Mouse (Mus musculus) midbrain, embryonic 15.5 days (tissue): ENCODE results near the gene Gm49325. TPM values are rescaled to one million over a fixed set of nuclear protein-coding genes. Genes with fewer than 3 reads are reported as not detected.
"Not testable (repeated sequence)": the region's sequence is repeated elsewhere in the genome, so short reads cannot be mapped to it uniquely, and the experiment has no call there.

Source experiments
- ATAC-seq: fragments of 200-750 bp; cut with Nextera tagmentation; replicated peaks from 2 replicates; pipeline ENCODE4 v1.8.0; 2017; ENCODE audit warnings: moderate TSS enrichment
- H3K27ac ChIP-seq: fragments of 300-500 bp; sonication (generic); 2 replicates; pipeline ENCODE4 v1.5.1; 2015; ENCODE audit warnings: mild to moderate bottlenecking, inconsistent platforms
- H3K27me3 ChIP-seq: fragments of 300-500 bp; sonication (generic); replicated peaks from 2 replicates; pipeline ENCODE4 v1.6.1; 2015; ENCODE audit warnings: inconsistent platforms
- H3K36me3 ChIP-seq: fragments of 300-500 bp; sonication (generic); replicated peaks from 2 replicates; pipeline ENCODE4 v1.6.1; 2015; ENCODE audit warnings: inconsistent platforms
- H3K4me1 ChIP-seq: fragments of 300-500 bp; sonication (generic); 2 replicates; pipeline ENCODE4 v1.6.1; 2015; ENCODE audit warnings: inconsistent platforms
- H3K4me2 ChIP-seq: fragments of 300-500 bp; sonication (generic); 2 replicates; pipeline ENCODE4 v1.6.1; 2015; ENCODE audit warnings: inconsistent platforms, mild to moderate bottlenecking, moderate library complexity
- H3K4me3 ChIP-seq: fragments of 300-500 bp; sonication (generic); 2 replicates; pipeline ENCODE4 v1.5.1; 2015; ENCODE audit warnings: mild to moderate bottlenecking, inconsistent platforms
- H3K9ac ChIP-seq: fragments of 300-500 bp; sonication (generic); 2 replicates; pipeline ENCODE4 v1.6.1; 2015; ENCODE audit warnings: mild to moderate bottlenecking, inconsistent platforms
- H3K9me3 ChIP-seq: fragments of 300-500 bp; sonication (generic); 2 replicates; pipeline ENCODE4 v1.6.1; 2016; ENCODE audit warnings: inconsistent platforms
- WGBS: fragments of 180-500 bp; shearing (Covaris S2); methylation state at CpG from one replicate; pipeline ENCODE4 v1.1.7; 2015; ENCODE audit warnings: mixed read lengths; 5-methylcytosine and 5-hydroxymethylcytosine counted together
- microRNA counts: library from miRNA; unstranded; fragments of <30 nt; microRNA quantifications from one replicate; lab custom pipeline; 2016
- microRNA-seq: library from miRNA; unstranded; fragments of <30 nt; microRNA quantifications from one replicate; pipeline ENCODE4, GENCODE M21; 2016
- polyA plus RNA-seq: library from polyadenylated mRNA; unstranded; fragments of >200 nt; fragmentation: Nextera tagmentation; extraction: Ambion mirVana; gene quantifications from 2 replicates; pipeline ENCODE4 v1.2.1, GENCODE M21; 2015

Gene Gm49325
- polyA plus RNA-seq, 1 experiment from 2014 or later = not detected

DNA sequence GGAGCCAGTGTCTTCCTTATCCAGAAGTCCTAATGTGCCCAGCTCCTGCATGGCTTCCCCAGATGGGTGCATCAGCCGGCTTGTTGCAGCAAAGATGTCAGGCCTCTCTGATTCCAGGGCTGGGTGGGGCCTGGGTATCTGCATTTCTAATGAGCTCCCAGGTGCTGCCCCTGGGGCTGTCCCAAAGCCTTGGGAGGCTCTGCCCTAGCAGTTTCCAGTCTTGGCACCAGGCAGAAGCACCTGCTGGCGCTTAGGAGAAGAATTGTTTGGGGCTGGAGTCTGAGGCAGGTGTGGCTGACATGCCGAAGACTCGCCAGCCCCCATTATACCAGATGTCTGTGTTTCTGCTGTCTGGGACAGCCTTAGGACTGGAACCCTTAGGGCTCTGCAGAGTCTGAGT, 64.7 kb downstream of the Gm49325 start:
- Histone ChIP-seq H3K36me3 (no peaks in the 10 kb centered on the region), H3K27ac (no peak overlapping the region), H3K9ac (no peak overlapping the region), H3K9me3 (no peaks in the 10 kb centered on the region), H3K4me1 (no peaks in the 10 kb centered on the region), H3K27me3 (no peaks in the 10 kb centered on the region), H3K4me2 (no peak overlapping the region), H3K4me3 (no peak overlapping the region)
- WGBS = 86% methylated on average over 4 of the region's 4 CpGs
- ATAC-seq = no peak

GRCm38 (mm10) chr10:77671519-77671918, 65.5 kb downstream of the Gm49325 start:
- H3K36me3 ChIP-seq = no peaks in the 10 kb centered on the region
- H3K27ac ChIP-seq = no peak overlapping the region
- H3K27me3 ChIP-seq = no peaks in the 10 kb centered on the region
- no peaks in the 10 kb centered on the region for H3K9me3 ChIP-seq
- H3K4me1 ChIP-seq = no peaks in the 10 kb centered on the region
- no peak overlapping the region for H3K9ac ChIP-seq
- ATAC-seq = no peak
- H3K4me3 ChIP-seq = no peak overlapping the region
- 86% methylated on average over 4 of the region's 4 CpGs for WGBS
- no peak overlapping the region for H3K4me2 ChIP-seq

- 57% methylated on average over 13 of the region's 13 CpGs for WGBS
- peaks cover 14% of the 10 kb centered on the region for H3K4me1 ChIP-seq
- no peak overlapping the region for H3K27ac ChIP-seq
- H3K4me3 ChIP-seq = no peak overlapping the region
- no peaks in the 10 kb centered on the region for H3K9me3 ChIP-seq
- no peak for ATAC-seq
- H3K27me3 ChIP-seq = peaks cover 18% of the 10 kb centered on the region
- no peak overlapping the region for H3K9ac ChIP-seq
- no peaks in the 10 kb centered on the region for H3K36me3 ChIP-seq
- H3K4me2 ChIP-seq = no peak overlapping the region
Measured at GRCm38 (mm10) chr10:77673765-77674164, 67.8 kb downstream of the Gm49325 start.

DNA sequence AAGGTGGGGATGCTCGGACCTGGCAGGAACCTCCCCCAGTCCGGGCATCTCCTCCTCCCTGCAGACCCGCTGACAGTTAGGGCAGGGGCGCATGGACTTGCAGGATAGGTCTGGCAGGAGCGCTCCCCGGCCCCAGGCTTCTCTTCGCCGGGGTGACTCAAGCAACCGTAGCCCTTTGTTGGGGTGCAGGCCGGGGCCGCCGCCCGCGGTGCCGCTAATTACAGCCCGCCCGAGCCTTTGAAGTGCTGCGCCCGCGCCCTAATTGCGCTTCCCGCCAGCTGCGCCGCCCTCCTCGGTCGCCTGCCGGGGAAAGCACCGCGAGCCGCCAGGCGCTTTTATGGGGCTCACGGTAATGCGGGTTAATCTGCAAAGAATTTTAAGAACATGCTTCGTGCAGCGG, 71.6 kb downstream of the Gm49325 start:
- Histone ChIP-seq H3K9ac (no peak overlapping the region), H3K4me2 (peak overlapping the region; percentile 68), H3K4me3 (peak overlapping the region; percentile 33), H3K27ac (no peak overlapping the region), H3K36me3 (no peaks in the 10 kb centered on the region), H3K9me3 (no peaks in the 10 kb centered on the region), H3K27me3 (peaks cover 21% of the 10 kb centered on the region), H3K4me1 (peaks cover 14% of the 10 kb centered on the region)
- ATAC-seq = peak; percentile 52
- WGBS = 0% methylated on average over 34 of the region's 35 CpGs

GRCm38 (mm10) chr10:77682994-77683393, 77.0 kb downstream of the Gm49325 start:
- Histone ChIP-seq H3K27me3 (peaks cover 19% of the 10 kb centered on the region), H3K27ac (no peak overlapping the region), H3K9me3 (no peaks in the 10 kb centered on the region), H3K4me1 (peaks cover 16% of the 10 kb centered on the region), H3K4me3 (no peak overlapping the region), H3K9ac (no peak overlapping the region), H3K4me2 (no peak overlapping the region), H3K36me3 (no peaks in the 10 kb centered on the region)
- ATAC-seq = no peak
- 78% methylated on average over 7 of the region's 7 CpGs for WGBS

GRCm38 (mm10) chr10:77684181-77684580, 78.2 kb downstream of the Gm49325 start:
- ATAC-seq = no peak

GRCm38 (mm10) chr10:77685895-77686664, 80.1 kb downstream of the Gm49325 start, which contains the start of gene Tspear:
TSS of gene Tspear (plus strand) at chr10:77686569.
- no peak for ATAC-seq
- Histone ChIP-seq H3K27me3 (0 out of 2 replicates have a peak, but pooled peaks cover 11% of the 10 kb centered on the region), H3K9me3 (no peaks in the 10 kb centered on the region), H3K4me3 (no peak within 1 kb of the TSS), H3K4me1 (peaks cover 12% of the 10 kb centered on the region; the same call in 1 of the 2 replicates), H3K36me3 (no peaks in the 10 kb centered on the region), H3K4me2 (no peak within 1 kb of the TSS), H3K27ac (no peak within 1 kb of the TSS), H3K9ac (no peak within 1 kb of the TSS)
- 7% methylated on average over 22 of the region's 22 CpGs for WGBS

More at GRCm38 (mm10) chr10:77684181-77684580, 78.2 kb downstream of the Gm49325 start:
- 0 out of 2 replicates have a peak, but pooled peaks cover 11% of the 10 kb centered on the region for H3K27me3 ChIP-seq
- H3K4me2 ChIP-seq = no peak overlapping the region
- H3K9ac ChIP-seq = no peak overlapping the region
- no peak overlapping the region for H3K4me3 ChIP-seq
- no peaks in the 10 kb centered on the region for H3K9me3 ChIP-seq
- H3K36me3 ChIP-seq = no peaks in the 10 kb centered on the region
- WGBS = 39% methylated on average over 8 of the region's 8 CpGs
- H3K27ac ChIP-seq = no peak overlapping the region
- peaks cover 12% of the 10 kb centered on the region; the same call in 1 of the 2 replicates for H3K4me1 ChIP-seq

- Histone ChIP-seq H3K4me2 (no peak overlapping the region), H3K9ac (no peak overlapping the region), H3K27ac (no peak overlapping the region), H3K9me3 (no peaks in the 10 kb centered on the region), H3K4me1 (peaks cover 12% of the 10 kb centered on the region; the same call in 1 of the 2 replicates), H3K4me3 (no peak overlapping the region), H3K27me3 (0 out of 2 replicates have a peak, but pooled peaks cover 11% of the 10 kb centered on the region), H3K36me3 (no peaks in the 10 kb centered on the region)
- no peak for ATAC-seq
- WGBS = 25% methylated on average over 10 of the region's 10 CpGs
Measured at GRCm38 (mm10) chr10:77687021-77687420, 81.0 kb downstream of the Gm49325 start.

GRCm38 (mm10) chr10:77690356-77690807, 84.4 kb downstream of the Gm49325 start, which contains the start of gene Gm19402:
TSS of gene Gm19402 (minus strand) at chr10:77690757.
- H3K4me2 ChIP-seq, H3K4me1 ChIP-seq, H3K4me3 ChIP-seq, H3K27ac ChIP-seq, H3K9me3 ChIP-seq, H3K27me3 ChIP-seq, H3K36me3 ChIP-seq, H3K9ac ChIP-seq, ATAC-seq: not testable (repeated sequence)
- 63% methylated on average over 3 of the region's 3 CpGs for WGBS

MicroRNAs encoded within 50 kb of the gene (microRNA counts, 519-probe panel; counts per million panel counts)
- not detected for microRNA mmu-miR-1930 (lab: Ali Mortazavi, UCI)

Small RNA genes lying within 50 kb of the gene (microRNA-seq; reads per million reads assigned to microRNA genes)
- 12.7 reads per million, percentile 31 among the genes with 10 or more reads in this experiment for gene Mir1930

Other genes starting within 250 kb of the Gm49325 start
- gene Adarb1, start 187.9 kb upstream of the Gm49325 start, polyA plus RNA-seq = 18.1 and 18.2 TPM in 2 replicates
- gene Fam207a, start 90.4 kb upstream of the Gm49325 start, polyA plus RNA-seq = 48.0 and 52.8 TPM in 2 replicates
- gene Itgb2, start 75.9 kb upstream of the Gm49325 start, polyA plus RNA-seq = 0.81 and 0.87 TPM in 2 replicates
- 68.6 and 72.0 TPM in 2 replicates for gene Pttg1ip, start 24.5 kb upstream of the Gm49325 start, polyA plus RNA-seq
- gene Sumo3, start 100 bp upstream of the Gm49325 start, polyA plus RNA-seq = 308 and 325 TPM in 2 replicates
- gene Ube2g2, start 16.1 kb downstream of the Gm49325 start, polyA plus RNA-seq = 91.1 and 97.2 TPM in 2 replicates
- gene Tspear, start 80.4 kb downstream of the Gm49325 start, polyA plus RNA-seq = 1.5 and 1.7 TPM in 2 replicates
- not detected in 2 replicates for gene Gm19402, start 84.6 kb downstream of the Gm49325 start, polyA plus RNA-seq
- not detected in 2 replicates for gene Gm9508, start 91.0 kb downstream of the Gm49325 start, polyA plus RNA-seq
- gene Gm10272, start 100.4 kb downstream of the Gm49325 start, polyA plus RNA-seq = not detected in 2 replicates
- gene Gm10024, start 105.3 kb downstream of the Gm49325 start, polyA plus RNA-seq = not detected in 2 replicates
- gene Gm10142, start 109.6 kb downstream of the Gm49325 start, polyA plus RNA-seq = not detected in 2 replicates
- not detected in 2 replicates for gene Krtap12-1, start 114.4 kb downstream of the Gm49325 start, polyA plus RNA-seq
- gene Gm10100, start 120.3 kb downstream of the Gm49325 start, polyA plus RNA-seq = not detected in 2 replicates
- gene Gm18596, start 136.4 kb downstream of the Gm49325 start, polyA plus RNA-seq = not detected in 2 replicates
- not detected in 2 replicates for gene Gm9736, start 145.2 kb downstream of the Gm49325 start, polyA plus RNA-seq
- gene Gm3233, start 153.5 kb downstream of the Gm49325 start, polyA plus RNA-seq = not detected in 2 replicates
- gene Gm3238, start 165.1 kb downstream of the Gm49325 start, polyA plus RNA-seq = not detected in 2 replicates
- gene Gm7138, start 170.7 kb downstream of the Gm49325 start, polyA plus RNA-seq = not detected in 2 replicates
- not detected in 2 replicates for gene Gm3250, start 176.3 kb downstream of the Gm49325 start, polyA plus RNA-seq
- gene Gm7137, start 182.0 kb downstream of the Gm49325 start, polyA plus RNA-seq = not detected in 2 replicates
- not detected in 2 replicates for gene Gm9639, start 188.9 kb downstream of the Gm49325 start, polyA plus RNA-seq
- not detected in 2 replicates for gene Gm19668, start 192.9 kb downstream of the Gm49325 start, polyA plus RNA-seq
- not detected in 2 replicates for gene Gm9507, start 205.6 kb downstream of the Gm49325 start, polyA plus RNA-seq
- not detected in 2 replicates for gene Gm2696, start 208.5 kb downstream of the Gm49325 start, polyA plus RNA-seq
- gene Krtap10-4, start 220.9 kb downstream of the Gm49325 start, polyA plus RNA-seq = not detected in 2 replicates
- gene Krtap10-10, start 229.8 kb downstream of the Gm49325 start, polyA plus RNA-seq = not detected in 2 replicates
- not detected in 2 replicates for gene Gm36176, start 240.6 kb downstream of the Gm49325 start, polyA plus RNA-seq
- gene Gm10318, start 246.7 kb downstream of the Gm49325 start, polyA plus RNA-seq = not detected in 2 replicates